38 mouse cellular contexts compared by ENCODE assay signal in the genomic region with DNA sequence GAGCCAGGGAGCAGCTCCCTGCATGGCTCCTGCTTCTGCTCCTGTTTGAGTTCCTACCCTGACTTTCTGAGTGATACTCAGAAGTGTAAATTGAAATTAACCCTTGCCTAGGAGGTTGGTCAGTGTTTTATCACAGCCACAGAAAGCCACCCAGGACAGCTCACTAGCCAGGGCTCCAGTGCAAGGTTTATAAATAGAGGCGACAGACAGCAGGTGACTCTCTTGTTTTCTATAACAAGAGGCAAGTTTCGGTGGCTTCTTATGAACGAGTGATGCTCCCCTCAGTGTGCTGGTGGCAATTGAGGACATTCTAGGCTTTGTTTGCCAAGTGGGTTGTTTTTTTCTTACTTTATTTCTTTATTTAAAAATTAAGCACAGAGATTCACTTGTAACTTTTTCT. TPM values are rescaled to one million over a fixed set of nuclear protein-coding genes. Genes with fewer than 3 reads are reported as not detected.
"Had no signal": no experiment of that assay in that cellular context is flagged by ENCODE, and none has a peak within 500 bp of the region (broad histone marks: within the 10 kb centered on the region; RNA-seq: fewer than 3 reads in every experiment).

No protein-coding gene starts in this region.

- H3K27ac ChIP-seq: gastrocnemius, adult 2 months; heart, adult 2 months; hindbrain, embryonic 10.5 days; hindbrain, embryonic 12.5 days; hindbrain, embryonic 14.5 days; intestine, embryonic 15.5 days; layer of hippocampus, adult 2 months; left cerebral cortex, adult 2 months; limb, embryonic 10.5 days; limb, embryonic 12.5 days; liver, embryonic 13.5 days; liver, embryonic 15.5 days had no signal

- H3K27me3 ChIP-seq: hindbrain, embryonic 12.5 days; intestine, embryonic 15.5 days; limb, embryonic 12.5 days; liver, embryonic 13.5 days; liver, embryonic 15.5 days had no signal

- H3K4me1 ChIP-seq: hindbrain, embryonic 10.5 days; hindbrain, embryonic 12.5 days; intestine, embryonic 15.5 days; limb, embryonic 12.5 days; liver, embryonic 13.5 days; liver, embryonic 15.5 days had no signal

- H3K4me2 ChIP-seq: heart, embryonic 11.5 days; hindbrain, embryonic 12.5 days; hindbrain, embryonic 14.5 days; intestine, embryonic 15.5 days; limb, embryonic 12.5 days; liver, embryonic 11.5 days; liver, embryonic 13.5 days; liver, embryonic 15.5 days had no signal

- H3K4me3 ChIP-seq: gastrocnemius, adult 2 months; heart, adult 2 months; hindbrain, embryonic 10.5 days; hindbrain, embryonic 12.5 days; intestine, embryonic 15.5 days; layer of hippocampus, adult 2 months; left cerebral cortex, adult 2 months; limb, embryonic 10.5 days; limb, embryonic 12.5 days; liver, embryonic 13.5 days; liver, embryonic 15.5 days had no signal

- H3K9ac ChIP-seq: hindbrain, embryonic 12.5 days; hindbrain, embryonic 14.5 days; intestine, embryonic 15.5 days; limb, embryonic 12.5 days; liver, embryonic 13.5 days; liver, embryonic 15.5 days had no signal

- H3K36me3 ChIP-seq: intestine, embryonic 15.5 days; liver, embryonic 13.5 days; liver, embryonic 15.5 days had no signal

- ATAC-seq: hindbrain, embryonic 16.5 days; inflammation-experienced regulatory T-cells, adult 6 months; intestine, embryonic 15.5 days; intestine, postnatal 0 days had no signal

- DNase-seq: gastrocnemius, adult 2 months; gastrocnemius, postnatal 10 days; gastrocnemius, postnatal 25 days; heart, adult 2 months; heart, postnatal 10 days; heart, postnatal 36 days; kidney, adult 18-20 months; kidney, adult 8-10 months; kidney, postnatal 10 days; kidney, postnatal 25 days; kidney, postnatal 4 days; liver; liver, embryonic 13.5 days had no signal

- H3K9me3 ChIP-seq: hindbrain, embryonic 10.5 days; hindbrain, embryonic 12.5 days; intestine, embryonic 15.5 days; limb, embryonic 10.5 days; limb, embryonic 12.5 days; liver, embryonic 13.5 days; liver, embryonic 15.5 days had no signal

RNA-seq across cellular contexts. Expression of gene Vmn1r40, which starts 40.4 kb away (rescaled TPM):
- total RNA-seq: gastrocnemius, adult 2 months; gastrocnemius, postnatal 10 days; gastrocnemius, postnatal 25 days; gastrocnemius, postnatal 4 days; granulocyte monocyte progenitor cell, adult 5-6 weeks; heart, adult 2 months; heart, postnatal 10 days; heart, postnatal 36 days; layer of hippocampus, adult 2 months; layer of hippocampus, postnatal 14 days; left cerebral cortex, adult 2 months; left cerebral cortex, postnatal 14 days; left cerebral cortex, postnatal 36 days had no signal
- polyA plus RNA-seq: frontal cortex, adult 2 months; heart, adult 2 months; heart, embryonic 11.5 days; heart, embryonic 14.5 days; heart, embryonic 16.5 days; hindbrain, embryonic 10.5 days; hindbrain, embryonic 12.5 days; hindbrain, embryonic 14.5 days; hindbrain, embryonic 16.5 days; inflammation-experienced regulatory T-cells, adult 6 months; intestine, embryonic 15.5 days; intestine, postnatal 0 days; kidney, embryonic 14.5 days; kidney, embryonic 16.5 days; limb, embryonic 10.5 days; limb, embryonic 12.5 days; limb, embryonic 14.5 days; liver, embryonic 11.5 days; liver, embryonic 13.5 days; liver, embryonic 15.5 days had no signal
